Mouse (Mus musculus) stomach, embryonic 16.5 days (tissue): ENCODE measurements around the gene Cep83. TPM values are rescaled to one million over a fixed set of nuclear protein-coding genes. Genes with fewer than 3 reads are reported as not detected.

Experiments
- ATAC-seq: fragments of 200-750 bp; cut with Nextera tagmentation; 2 replicates; pipeline ENCODE4 v1.8.0; 2017; ENCODE audit warnings: moderate number of reproducible peaks, moderate TSS enrichment; ENCODE audit not compliant: insufficient read depth, low FRiP score
- H3K27ac ChIP-seq: fragments of 300-500 bp; sonication (generic); 2 replicates; pipeline ENCODE4 v1.5.1; 2014; ENCODE audit warnings: low read length
- H3K27me3 ChIP-seq: fragments of 300-500 bp; sonication (generic); 2 replicates; pipeline ENCODE4 v1.6.1; 2014; ENCODE audit warnings: low read length, control low read depth, mixed read lengths; ENCODE audit not compliant: control insufficient read depth, insufficient read depth
- H3K36me3 ChIP-seq: fragments of 300-500 bp; sonication (generic); 2 replicates; pipeline ENCODE4 v1.6.1; 2014; ENCODE audit warnings: low read length; ENCODE audit not compliant: control insufficient read depth, insufficient read depth
- H3K4me1 ChIP-seq: fragments of 300-500 bp; sonication (generic); 2 replicates; pipeline ENCODE4 v1.6.1; 2014; ENCODE audit warnings: low read length, control low read depth, mixed read lengths; ENCODE audit not compliant: control insufficient read depth, insufficient read depth
- H3K4me2 ChIP-seq: fragments of 300-500 bp; sonication (generic); 2 replicates; pipeline ENCODE4 v1.6.1; 2014; ENCODE audit warnings: low read depth, low read length, mixed read lengths
- H3K4me3 ChIP-seq: fragments of 300-500 bp; sonication (generic); replicated peaks from 2 replicates; pipeline ENCODE4 v1.5.1; 2014; ENCODE audit warnings: mild to moderate bottlenecking, low read length
- H3K9ac ChIP-seq: fragments of 300-500 bp; sonication (generic); 2 replicates; pipeline ENCODE4 v1.6.1; 2014; ENCODE audit warnings: low read length
- H3K9me3 ChIP-seq: fragments of 300-500 bp; sonication (generic); replicated peaks from 2 replicates; pipeline ENCODE4 v1.6.1; 2016; ENCODE audit warnings: low read length, control low read depth; ENCODE audit not compliant: control insufficient read depth
- WGBS: fragments of 180-500 bp; shearing (Covaris S2); extraction: QIAGEN DNeasy Blood & Tissue Kit; methylation state at CpG from one replicate; pipeline ENCODE4 v1.1.7; 2014; 5-methylcytosine and 5-hydroxymethylcytosine counted together
- polyA plus RNA-seq: library from polyadenylated mRNA; unstranded; fragments of >200 nt; fragmentation: Nextera tagmentation; extraction: Ambion mirVana; gene quantifications from 2 replicates; pipeline ENCODE4 v1.2.1, GENCODE M21; 2015

The Cep83 gene
- polyA plus RNA-seq, 1 experiment from 2014 or later = 14.8 TPM

DNA sequence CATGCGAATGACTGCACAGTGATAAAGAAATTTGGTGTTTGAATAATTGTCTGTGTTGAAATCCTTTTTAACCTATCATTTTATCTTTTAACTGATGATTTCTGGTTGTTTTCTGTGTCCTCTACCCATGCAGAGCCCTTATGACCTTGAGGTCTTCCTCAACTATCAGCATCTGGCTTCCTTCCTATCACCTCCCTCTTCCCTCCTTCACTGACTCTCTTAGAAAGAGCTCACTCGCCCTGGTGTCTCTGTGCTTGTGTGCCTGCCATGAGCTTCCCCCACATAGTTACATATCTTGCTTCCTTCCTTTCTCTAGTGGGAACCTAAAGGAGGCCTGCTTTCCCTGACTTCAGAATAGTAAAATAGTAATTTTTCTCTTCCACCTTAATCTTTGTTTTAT is 51.8 kb downstream of the Cep83 start:
- H3K9me3 ChIP-seq = no peaks in the 10 kb centered on the region
- no peaks in the 10 kb centered on the region for H3K36me3 ChIP-seq
- H3K27ac ChIP-seq = no peak overlapping the region
- no peak for ATAC-seq
- H3K4me2 ChIP-seq = no peak overlapping the region
- WGBS = 68% methylated on average over 2 of the region's 2 CpGs
- H3K4me1 ChIP-seq = no peaks in the 10 kb centered on the region; the same call in 1 of the 2 replicates
- H3K4me3 ChIP-seq = no peak overlapping the region
- H3K9ac ChIP-seq = no peak overlapping the region
- no peaks in the 10 kb centered on the region for H3K27me3 ChIP-seq

DNA sequence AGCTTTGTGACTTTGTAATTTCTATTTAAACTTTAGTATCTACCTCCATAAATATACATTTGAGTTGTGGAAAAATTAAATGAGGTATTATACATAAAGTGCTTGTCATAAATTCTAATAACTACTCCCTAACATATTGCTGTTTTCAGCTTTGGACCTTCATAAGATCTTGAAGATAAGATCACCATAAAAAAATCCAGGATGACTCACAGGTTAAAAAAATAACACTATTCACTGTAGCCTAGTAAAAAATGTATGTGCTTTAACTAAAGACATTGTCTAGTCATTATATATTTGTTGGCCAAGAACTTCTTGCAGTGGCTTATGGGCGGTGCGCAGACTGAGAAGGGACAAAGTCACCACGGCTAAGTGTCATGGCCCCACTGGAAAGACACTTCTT is 53.0 kb downstream of the Cep83 start:
- Histone ChIP-seq H3K4me3 (no peak overlapping the region), H3K27ac (no peak overlapping the region), H3K9me3 (no peaks in the 10 kb centered on the region), H3K4me2 (no peak overlapping the region), H3K9ac (no peak overlapping the region), H3K4me1 (no peaks in the 10 kb centered on the region; the same call in 1 of the 2 replicates), H3K27me3 (no peaks in the 10 kb centered on the region), H3K36me3 (no peaks in the 10 kb centered on the region)
- 95% methylated on average over 3 of the region's 3 CpGs for WGBS
- no peak for ATAC-seq

DNA sequence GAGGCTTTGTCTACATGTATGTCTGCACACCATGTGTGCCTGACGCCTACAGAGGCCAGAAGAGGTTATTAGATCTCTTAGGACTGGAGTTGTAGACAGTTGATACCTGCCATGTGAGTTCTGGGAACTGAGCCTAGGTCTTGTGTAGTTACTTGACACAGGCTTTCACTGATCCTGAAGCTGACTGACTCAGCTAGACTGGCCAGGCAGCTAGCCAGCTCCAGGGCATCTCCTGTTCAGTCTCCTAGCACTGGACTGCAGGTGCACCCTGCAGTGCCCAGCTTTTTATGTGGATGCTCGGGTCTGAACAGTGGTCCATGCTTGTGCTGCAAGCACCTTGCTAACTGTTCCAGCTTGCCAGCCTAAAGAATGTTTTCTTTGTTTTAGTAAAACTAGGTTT is 58.6 kb downstream of the Cep83 start:
- no peaks in the 10 kb centered on the region for H3K9me3 ChIP-seq
- no peaks in the 10 kb centered on the region for H3K4me1 ChIP-seq
- 81% methylated on average over 2 of the region's 2 CpGs for WGBS
- no peak overlapping the region for H3K4me2 ChIP-seq
- no peak overlapping the region for H3K27ac ChIP-seq
- no peak overlapping the region for H3K4me3 ChIP-seq
- no peaks in the 10 kb centered on the region for H3K27me3 ChIP-seq
- H3K36me3 ChIP-seq = no peaks in the 10 kb centered on the region
- no peak for ATAC-seq
- no peak overlapping the region for H3K9ac ChIP-seq

DNA sequence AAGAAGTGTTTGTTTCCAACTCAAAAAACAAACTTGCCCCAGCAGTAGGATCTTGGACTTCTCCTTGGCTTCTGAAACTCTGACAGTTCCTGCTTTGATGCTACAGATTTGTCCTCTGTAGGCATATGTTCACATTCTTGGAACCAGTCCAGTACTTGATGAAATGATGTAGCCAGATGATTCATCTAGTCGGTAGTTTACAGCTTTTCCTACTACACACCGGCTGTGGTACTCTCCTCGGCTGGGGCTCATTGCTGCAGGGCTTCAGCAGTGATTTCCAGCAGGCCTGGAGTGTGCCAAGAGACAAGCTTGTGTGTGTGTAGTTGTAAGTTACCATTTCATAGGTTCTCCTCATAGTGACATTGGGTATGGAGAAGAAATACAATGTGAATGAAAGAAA is 83.0 kb downstream of the Cep83 start:
- Histone ChIP-seq H3K4me3 (no peak overlapping the region), H3K4me2 (no peak overlapping the region), H3K27me3 (no peaks in the 10 kb centered on the region), H3K9me3 (no peaks in the 10 kb centered on the region), H3K4me1 (peaks cover 5% of the 10 kb centered on the region), H3K27ac (no peak overlapping the region; the same call in 1 of the 2 replicates), H3K36me3 (no peaks in the 10 kb centered on the region), H3K9ac (no peak overlapping the region)
- ATAC-seq = no peak
- 26% methylated on average over 3 of the region's 3 CpGs for WGBS

DNA sequence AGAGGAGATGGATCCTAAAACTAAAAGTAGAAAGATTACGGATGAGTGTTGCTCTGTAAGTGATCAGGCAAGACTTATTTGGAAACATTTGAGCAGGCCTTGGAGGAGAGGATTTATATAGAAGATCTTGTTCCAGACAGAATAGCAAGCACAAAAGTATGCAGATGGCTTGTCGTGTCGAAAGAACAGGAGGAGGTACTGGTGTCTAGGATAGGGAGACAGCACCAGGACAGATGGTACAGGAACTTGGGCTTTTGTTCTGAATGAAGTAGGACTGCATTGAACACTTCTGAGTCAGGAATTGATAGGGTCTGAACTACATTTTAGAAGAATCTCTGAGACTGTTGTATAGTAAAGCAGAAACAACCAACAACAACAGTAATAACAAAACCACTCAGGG is 89.1 kb downstream of the Cep83 start:
- Histone ChIP-seq H3K4me2 (no peak overlapping the region), H3K9ac (no peak overlapping the region), H3K4me3 (no peak overlapping the region), H3K4me1 (no peaks in the 10 kb centered on the region), H3K36me3 (peaks cover 2% of the 10 kb centered on the region; the same call in 1 of the 2 replicates), H3K27ac (no peak overlapping the region), H3K9me3 (no peaks in the 10 kb centered on the region), H3K27me3 (no peaks in the 10 kb centered on the region)
- no peak for ATAC-seq
- 88% methylated on average over 3 of the region's 3 CpGs for WGBS

DNA sequence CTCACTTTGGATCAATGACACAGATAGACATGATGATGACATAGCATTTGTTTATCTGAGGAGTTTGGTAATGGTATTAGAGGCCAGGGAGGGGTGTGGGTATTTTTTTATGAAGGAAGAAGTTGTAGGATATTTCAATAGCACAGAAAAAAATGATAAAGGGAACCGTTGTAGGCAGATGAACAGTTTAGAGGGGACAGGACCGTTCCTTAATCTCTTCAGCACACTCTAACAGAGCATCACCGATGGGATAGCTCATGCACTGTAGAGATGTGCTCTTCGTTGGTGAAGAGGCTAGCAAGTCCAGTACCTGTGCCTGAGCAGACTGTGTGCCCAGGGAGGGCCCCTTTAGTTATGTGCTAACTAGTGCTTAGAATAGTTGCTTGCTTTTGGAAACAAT is 90.9 kb downstream of the Cep83 start:
- ATAC-seq = no peak
- no peak overlapping the region for H3K27ac ChIP-seq
- no peaks in the 10 kb centered on the region for H3K4me1 ChIP-seq
- no peaks in the 10 kb centered on the region for H3K27me3 ChIP-seq
- H3K4me3 ChIP-seq = no peak overlapping the region
- H3K9ac ChIP-seq = no peak overlapping the region
- 85% methylated on average over 4 of the region's 4 CpGs for WGBS
- no peaks in the 10 kb centered on the region for H3K9me3 ChIP-seq
- no peak overlapping the region for H3K4me2 ChIP-seq
- H3K36me3 ChIP-seq = peaks cover 2% of the 10 kb centered on the region; the same call in 1 of the 2 replicates

DNA sequence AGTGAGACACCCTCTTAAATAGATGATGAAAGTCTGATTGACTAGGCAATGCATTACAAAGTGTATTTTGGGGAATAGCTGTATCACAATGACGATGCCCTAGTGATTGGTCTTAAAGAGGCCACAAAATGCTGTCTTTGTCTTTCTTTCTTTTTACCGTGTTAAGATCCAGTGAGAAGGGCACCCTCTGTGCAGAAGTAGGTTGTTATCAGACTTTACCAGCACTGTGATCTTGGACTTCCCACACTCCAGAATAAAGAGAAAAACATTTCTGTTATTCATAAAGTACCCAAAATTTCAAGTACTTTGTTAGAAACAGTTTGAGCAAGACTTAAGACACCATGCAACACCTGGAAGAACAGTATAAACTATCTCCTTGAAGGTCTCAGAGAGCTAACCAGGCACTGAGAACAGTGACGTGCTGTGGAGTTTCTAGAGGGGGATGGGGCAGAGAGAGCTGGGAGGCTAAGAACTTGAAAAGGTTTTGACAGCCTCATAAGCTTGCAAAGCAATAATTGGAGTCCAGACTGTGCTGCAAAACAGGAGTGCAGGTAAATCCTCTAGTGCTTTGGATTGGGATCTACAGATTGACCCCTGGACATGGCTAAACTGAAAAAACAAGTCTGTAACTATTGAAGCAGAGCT is 92.3 kb downstream of the Cep83 start:
- Histone ChIP-seq H3K27ac (no peak overlapping the region), H3K9ac (no peak overlapping the region), H3K27me3 (no peaks in the 10 kb centered on the region), H3K36me3 (peaks cover 2% of the 10 kb centered on the region; the same call in 1 of the 2 replicates), H3K4me2 (no peak overlapping the region), H3K4me1 (no peaks in the 10 kb centered on the region), H3K4me3 (no peak overlapping the region), H3K9me3 (no peaks in the 10 kb centered on the region)
- ATAC-seq = no peak
- 79% methylated on average over 3 of the region's 3 CpGs for WGBS

DNA sequence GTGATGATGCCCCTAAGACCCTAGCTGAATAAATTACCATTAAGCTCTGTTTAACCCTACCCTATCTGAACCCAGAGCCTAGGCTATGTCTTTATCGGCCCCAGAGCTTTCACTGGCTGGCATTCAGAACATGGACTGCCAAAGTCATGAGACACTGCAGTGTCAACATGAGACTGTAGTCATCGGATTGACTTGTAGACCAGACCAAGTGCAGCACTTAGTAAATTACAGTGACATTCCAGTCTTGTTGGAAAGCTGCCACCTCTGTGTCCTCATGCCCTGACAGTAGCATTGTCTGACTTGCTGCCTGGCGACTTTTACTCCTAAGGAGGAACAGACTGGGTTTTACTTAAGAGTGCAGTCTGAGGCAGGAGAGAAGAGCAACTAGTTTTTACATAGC is 100.8 kb downstream of the Cep83 start:
- Histone ChIP-seq H3K9ac (no peak overlapping the region), H3K9me3 (no peaks in the 10 kb centered on the region), H3K4me1 (no peaks in the 10 kb centered on the region), H3K4me3 (no peak overlapping the region), H3K4me2 (no peak overlapping the region), H3K27me3 (no peaks in the 10 kb centered on the region), H3K27ac (no peak overlapping the region), H3K36me3 (no peaks in the 10 kb centered on the region)
- no peak for ATAC-seq
- 58% methylated on average over 3 of the region's 3 CpGs for WGBS

DNA sequence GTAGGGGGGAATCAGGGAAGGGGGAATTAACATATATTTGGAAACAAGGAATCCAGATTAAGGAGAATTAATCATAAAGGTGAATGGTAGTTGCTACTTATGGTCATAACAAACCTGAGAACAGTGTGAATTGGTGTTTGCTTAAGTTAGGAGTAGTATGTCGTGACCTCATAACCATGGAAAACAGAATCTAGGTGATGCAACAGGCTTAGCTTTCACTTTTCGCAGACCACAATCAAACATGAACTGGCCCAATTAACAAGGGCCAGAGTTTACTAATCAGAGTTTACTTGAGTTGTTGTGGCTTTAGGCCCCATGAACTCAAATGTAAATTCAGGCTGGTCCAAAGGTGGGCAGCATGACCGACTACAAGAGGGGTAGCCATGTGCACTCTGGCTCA is 105.5 kb downstream of the Cep83 start:
- no peaks in the 10 kb centered on the region for H3K9me3 ChIP-seq
- H3K4me3 ChIP-seq = no peak overlapping the region
- H3K27ac ChIP-seq = no peak overlapping the region
- no peaks in the 10 kb centered on the region for H3K27me3 ChIP-seq
- 90% methylated on average over 3 of the region's 3 CpGs for WGBS
- no peaks in the 10 kb centered on the region for H3K4me1 ChIP-seq
- no peak overlapping the region for H3K9ac ChIP-seq
- no peak overlapping the region for H3K4me2 ChIP-seq
- H3K36me3 ChIP-seq = no peaks in the 10 kb centered on the region
- ATAC-seq = no peak
